Mouse (Mus musculus): ENCODE measurements around the gene Nbl1. TPM values are rescaled to one million over a fixed set of nuclear protein-coding genes. Genes with fewer than 3 reads are reported as not detected.
A peak's percentile ranks its signal among the peaks of the same experiment; 100 is the strongest.

Gene Nbl1
- polyA plus RNA-seq, 1 experiment from 2014 or later: 32.0 TPM

GRCm38 (mm10) chr4:139095406-139095805, 2.6 kb upstream of the Nbl1 start:
- Histone ChIP-seq H3K4me3 (replicated peaks) (no peak overlapping the region), H3K27me3 (peaks cover 51% of the 10 kb centered on the region), H3K4me2 (replicated peaks) (no peak overlapping the region), H3K36me3 (no peaks in the 10 kb centered on the region), H3K27ac (no peak overlapping the region), H3K4me1 (replicated peaks) (peaks cover 23% of the 10 kb centered on the region), H3K9me3 (no peaks in the 10 kb centered on the region), H3K9ac (replicated peaks) (no peak overlapping the region)
- WGBS: 58% methylated on average over 1 of the region's 1 CpGs
- no peak for ATAC-seq

- Histone ChIP-seq H3K4me1 (replicated peaks) (peaks cover 23% of the 10 kb centered on the region), H3K9ac (replicated peaks) (peak overlapping the region; percentile 67), H3K27me3 (peaks cover 67% of the 10 kb centered on the region), H3K4me3 (replicated peaks) (peak overlapping the region; percentile 53), H3K27ac (no peak overlapping the region), H3K9me3 (no peaks in the 10 kb centered on the region), H3K4me2 (replicated peaks) (peak overlapping the region; percentile 88), H3K36me3 (no peaks in the 10 kb centered on the region)
- 18% methylated on average over 13 of the region's 13 CpGs for WGBS
- no peak for ATAC-seq
Measured at GRCm38 (mm10) chr4:139093196-139093530, 370 bp upstream of the Nbl1 start.

- Histone ChIP-seq H3K4me1 (replicated peaks) (peaks cover 23% of the 10 kb centered on the region), H3K27me3 (peaks cover 72% of the 10 kb centered on the region)
Measured at GRCm38 (mm10) chr4:139091478-139092355, 1.1 kb downstream of the Nbl1 start.

GRCm38 (mm10) chr4:139091066-139091465, 1.7 kb downstream of the Nbl1 start:
- H3K9me3 ChIP-seq: no peaks in the 10 kb centered on the region
- 34% methylated on average over 7 of the region's 7 CpGs for WGBS
- H3K4me2 ChIP-seq (replicated peaks): peak overlapping the region; percentile 88
- peaks cover 72% of the 10 kb centered on the region for H3K27me3 ChIP-seq
- peak overlapping the region; percentile 53; the same call in 1 of the 2 replicates for H3K4me3 ChIP-seq (replicated peaks)
- peaks cover 23% of the 10 kb centered on the region for H3K4me1 ChIP-seq (replicated peaks)
- no peak for ATAC-seq
- no peaks in the 10 kb centered on the region for H3K36me3 ChIP-seq
- H3K27ac ChIP-seq: 0 out of 2 replicates have a peak overlapping the region, but pooled peaks have one; percentile 55
- 0 out of 2 replicates have a peak overlapping the region, but pooled peaks have one; percentile 67 for H3K9ac ChIP-seq (replicated peaks)

More at GRCm38 (mm10) chr4:139091478-139092355, 1.1 kb downstream of the Nbl1 start:
- peak overlapping the region; percentile 53 for H3K4me3 ChIP-seq (replicated peaks)
- WGBS: 2% methylated on average over 27 of the region's 28 CpGs
- peak overlapping the region; percentile 55; the same call in 1 of the 2 replicates for H3K27ac ChIP-seq
- peak overlapping the region; percentile 67 for H3K9ac ChIP-seq (replicated peaks)
- no peaks in the 10 kb centered on the region for H3K9me3 ChIP-seq
- peak overlapping the region; percentile 88 for H3K4me2 ChIP-seq (replicated peaks)
- H3K36me3 ChIP-seq: no peaks in the 10 kb centered on the region
- ATAC-seq: peak; percentile 76

- no peak for ATAC-seq
- 68% methylated on average over 15 of the region's 15 CpGs for WGBS
- Histone ChIP-seq H3K4me2 (replicated peaks) (no peak overlapping the region), H3K9me3 (no peaks in the 10 kb centered on the region), H3K27me3 (peaks cover 73% of the 10 kb centered on the region), H3K36me3 (no peaks in the 10 kb centered on the region), H3K4me1 (replicated peaks) (peaks cover 23% of the 10 kb centered on the region), H3K9ac (replicated peaks) (no peak overlapping the region), H3K27ac (no peak overlapping the region), H3K4me3 (replicated peaks) (no peak overlapping the region)
Measured at GRCm38 (mm10) chr4:139090303-139090940, 2.4 kb downstream of the Nbl1 start.

- no peaks in the 10 kb centered on the region for H3K36me3 ChIP-seq
- H3K4me2 ChIP-seq (replicated peaks): no peak overlapping the region
- H3K9ac ChIP-seq (replicated peaks): no peak overlapping the region
- WGBS: 60% methylated on average over 9 of the region's 9 CpGs
- H3K4me3 ChIP-seq (replicated peaks): no peak overlapping the region
- H3K27ac ChIP-seq: no peak overlapping the region
- no peak for ATAC-seq
- H3K4me1 ChIP-seq (replicated peaks): peaks cover 23% of the 10 kb centered on the region
- no peaks in the 10 kb centered on the region for H3K9me3 ChIP-seq
- peaks cover 72% of the 10 kb centered on the region for H3K27me3 ChIP-seq
Measured at GRCm38 (mm10) chr4:139088982-139089671, 3.7 kb downstream of the Nbl1 start.

- Histone ChIP-seq H3K9me3 (no peaks in the 10 kb centered on the region), H3K27me3 (peaks cover 51% of the 10 kb centered on the region), H3K4me3 (replicated peaks) (no peak overlapping the region), H3K4me1 (replicated peaks) (peaks cover 29% of the 10 kb centered on the region), H3K9ac (replicated peaks) (no peak overlapping the region), H3K36me3 (no peaks in the 10 kb centered on the region), H3K27ac (no peak overlapping the region), H3K4me2 (replicated peaks) (no peak overlapping the region)
- ATAC-seq: no peak
- WGBS: 77% methylated on average over 4 of the region's 4 CpGs
Measured at GRCm38 (mm10) chr4:139086984-139087383, 5.8 kb downstream of the Nbl1 start.

- WGBS: 17% methylated on average over 5 of the region's 5 CpGs
- H3K27ac ChIP-seq: no peak overlapping the region
- peak; percentile 25; the same call in 1 of the 2 replicates for ATAC-seq
- H3K9ac ChIP-seq (replicated peaks): no peak overlapping the region
- H3K27me3 ChIP-seq: peaks cover 41% of the 10 kb centered on the region
- H3K4me2 ChIP-seq (replicated peaks): no peak overlapping the region
- peaks cover 27% of the 10 kb centered on the region for H3K4me1 ChIP-seq (replicated peaks)
- H3K4me3 ChIP-seq (replicated peaks): no peak overlapping the region
- no peaks in the 10 kb centered on the region for H3K36me3 ChIP-seq
- H3K9me3 ChIP-seq: no peaks in the 10 kb centered on the region
Measured at GRCm38 (mm10) chr4:139086037-139086436, 6.8 kb downstream of the Nbl1 start.

GRCm38 (mm10) chr4:139085337-139085736, 7.5 kb downstream of the Nbl1 start:
- no peak overlapping the region for H3K9ac ChIP-seq (replicated peaks)
- ATAC-seq: no peak
- H3K4me2 ChIP-seq (replicated peaks): no peak overlapping the region
- 73% methylated on average over 11 of the region's 11 CpGs for WGBS
- H3K4me3 ChIP-seq (replicated peaks): no peak overlapping the region
- H3K4me1 ChIP-seq (replicated peaks): peaks cover 26% of the 10 kb centered on the region
- H3K36me3 ChIP-seq: no peaks in the 10 kb centered on the region
- H3K9me3 ChIP-seq: no peaks in the 10 kb centered on the region
- no peak overlapping the region for H3K27ac ChIP-seq
- peaks cover 34% of the 10 kb centered on the region for H3K27me3 ChIP-seq

GRCm38 (mm10) chr4:139082790-139083564, 9.8 kb downstream of the Nbl1 start:
- peak; percentile 77 for ATAC-seq
- Histone ChIP-seq H3K27ac (0 out of 2 replicates have a peak overlapping the region, but pooled peaks have one; percentile 9), H3K9me3 (no peaks in the 10 kb centered on the region), H3K4me2 (replicated peaks) (peak overlapping the region; percentile 47), H3K9ac (replicated peaks) (peak overlapping the region; percentile 52), H3K27me3 (peaks cover 17% of the 10 kb centered on the region), H3K4me1 (replicated peaks) (peaks cover 31% of the 10 kb centered on the region), H3K4me3 (replicated peaks) (peak overlapping the region; percentile 13), H3K36me3 (no peaks in the 10 kb centered on the region)
- 12% methylated on average over 12 of the region's 12 CpGs for WGBS

- H3K4me3 ChIP-seq (replicated peaks): no peak overlapping the region
- no peak overlapping the region for H3K27ac ChIP-seq
- no peak overlapping the region for H3K4me2 ChIP-seq (replicated peaks)
- 71% methylated on average over 18 of the region's 18 CpGs for WGBS
- no peaks in the 10 kb centered on the region for H3K9me3 ChIP-seq
- no peak overlapping the region for H3K9ac ChIP-seq (replicated peaks)
- H3K27me3 ChIP-seq: peaks cover 28% of the 10 kb centered on the region
- no peaks in the 10 kb centered on the region for H3K36me3 ChIP-seq
- no peak for ATAC-seq
- peaks cover 31% of the 10 kb centered on the region for H3K4me1 ChIP-seq (replicated peaks)
Measured at GRCm38 (mm10) chr4:139081270-139081931, 11.4 kb downstream of the Nbl1 start.
